Mouse (Mus musculus) embryonic facial prominence, embryonic 10.5 days (tissue): Measurements from ENCODE around the gene Syce3. TPM values are rescaled to one million over a fixed set of nuclear protein-coding genes. Genes with fewer than 3 reads are reported as not detected.

ENCODE experiments used
- DNase-seq: peaks from one replicate; pipeline ENCODE4 v3.0.0-alpha.2; 2017; ENCODE audit warnings: low spot score
- H3K27ac ChIP-seq: fragments of 300-500 bp; sonication (generic); replicated peaks from 2 replicates; pipeline ENCODE4 v1.5.1; 2016; ENCODE audit warnings: mild to moderate bottlenecking
- H3K27me3 ChIP-seq: fragments of 300-500 bp; sonication (generic); replicated peaks from 2 replicates; pipeline ENCODE4 v1.6.1; 2016; ENCODE audit warnings: low read depth, mild to moderate bottlenecking; ENCODE audit not compliant: poor library complexity, severe bottlenecking
- H3K36me3 ChIP-seq: fragments of 300-500 bp; sonication (generic); replicated peaks from 2 replicates; pipeline ENCODE4 v1.6.1; 2016; ENCODE audit warnings: mild to moderate bottlenecking, moderate library complexity
- H3K4me1 ChIP-seq: fragments of 300-500 bp; sonication (generic); 2 replicates; pipeline ENCODE4 v1.6.1; 2016
- H3K4me3 ChIP-seq: fragments of 300-500 bp; sonication (generic); 2 replicates; pipeline ENCODE4 v1.5.1; 2016; ENCODE audit warnings: mild to moderate bottlenecking, moderate library complexity
- H3K9me3 ChIP-seq: fragments of 300-500 bp; sonication (generic); 2 replicates; pipeline ENCODE4 v1.6.1; 2016; ENCODE audit warnings: mild to moderate bottlenecking
- WGBS: fragments of 180-500 bp; shearing (Covaris S2); methylation state at CpG from one replicate; pipeline ENCODE4 v1.1.7; 2016; 5-methylcytosine and 5-hydroxymethylcytosine counted together
- polyA plus RNA-seq: library from polyadenylated mRNA; unstranded; fragments of >200 nt; fragmentation: Nextera tagmentation; extraction: Ambion mirVana; gene quantifications from 2 replicates; pipeline ENCODE4 v1.2.1, GENCODE M21; 2016

Syce3 gene
- polyA plus RNA-seq, 1 experiment from 2014 or later, result not detected

GRCm38 (mm10) chr15:89355241-89356187, 54.8 kb downstream of the Syce3 start, which contains the start of the genes Lmf2 and Ncaph2:
Gene Lmf2, minus strand, starts transcription at chr15:89355659.
Gene Ncaph2, plus strand, starts transcription at chr15:89355719.
- under 1% methylated on average over 64 of the region's 64 CpGs for WGBS
- Histone ChIP-seq H3K9me3 (no peaks in the 10 kb centered on the region), H3K27me3 (no peaks in the 10 kb centered on the region), H3K36me3 (peaks cover 70% of the 10 kb centered on the region), H3K4me3 (peak within 1 kb of the TSS; percentile 88), H3K27ac (peak within 1 kb of the TSS; percentile 96), H3K4me1 (peaks cover 37% of the 10 kb centered on the region)
- peak; percentile 98 for DNase-seq

DNA sequence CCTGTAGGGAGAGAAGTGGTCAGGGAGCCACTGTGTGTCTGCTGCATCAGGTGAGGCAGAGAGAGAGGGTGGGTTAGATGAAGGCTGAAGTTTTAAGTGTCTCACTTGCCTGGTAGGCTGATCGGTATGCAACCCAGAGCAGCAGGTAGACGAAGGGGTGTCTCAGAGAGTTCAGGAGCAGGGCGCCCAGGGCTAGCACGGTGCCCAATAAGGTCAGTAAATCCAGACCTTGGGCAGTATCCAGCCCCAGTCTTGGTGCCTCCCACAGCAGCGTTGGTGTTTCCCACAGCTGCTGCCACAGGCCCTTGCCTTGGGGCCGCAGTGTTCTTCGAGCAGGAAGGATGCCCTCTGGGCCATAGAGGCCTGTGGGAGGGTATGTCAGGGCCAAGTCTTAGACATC, 55.8 kb downstream of the Syce3 start:
- Histone ChIP-seq H3K36me3 (peaks cover 69% of the 10 kb centered on the region), H3K4me1 (peaks cover 37% of the 10 kb centered on the region), H3K27me3 (no peaks in the 10 kb centered on the region), H3K27ac (peak overlapping the region; percentile 96), H3K4me3 (peak overlapping the region; percentile 88), H3K9me3 (no peaks in the 10 kb centered on the region)
- 83% methylated on average over 7 of the region's 7 CpGs for WGBS
- no peak for DNase-seq

DNA sequence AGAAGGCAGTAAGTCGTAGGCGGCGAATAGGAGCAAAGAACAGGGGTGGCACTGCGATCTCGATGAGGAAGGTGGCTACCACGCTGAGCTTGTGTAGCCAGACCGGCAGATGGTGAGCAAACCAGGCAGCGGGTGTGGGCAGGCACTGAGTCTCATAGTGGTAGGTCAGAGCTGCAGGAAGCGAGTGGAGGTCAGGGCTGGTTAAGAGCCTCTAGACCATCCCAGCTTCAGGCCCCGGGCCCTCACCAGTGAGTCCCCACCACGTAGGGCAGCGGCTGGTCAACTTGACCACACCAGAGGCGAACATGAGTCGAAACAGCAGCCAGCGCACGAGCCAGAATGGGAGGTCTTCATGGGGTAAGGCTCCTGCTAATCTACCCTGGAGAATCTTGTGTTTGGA, 56.5 kb downstream of the Syce3 start:
- H3K27ac ChIP-seq, result no peak overlapping the region
- H3K4me1 ChIP-seq, result peaks cover 34% of the 10 kb centered on the region
- no peaks in the 10 kb centered on the region for H3K9me3 ChIP-seq
- 93% methylated on average over 16 of the region's 16 CpGs for WGBS
- peak overlapping the region; percentile 88 for H3K4me3 ChIP-seq
- no peak for DNase-seq
- peaks cover 62% of the 10 kb centered on the region for H3K36me3 ChIP-seq
- H3K27me3 ChIP-seq, result no peaks in the 10 kb centered on the region

- peaks cover 25% of the 10 kb centered on the region for H3K4me1 ChIP-seq
- H3K27me3 ChIP-seq, result no peaks in the 10 kb centered on the region
- no peaks in the 10 kb centered on the region for H3K9me3 ChIP-seq
- no peak overlapping the region for H3K4me3 ChIP-seq
- WGBS, result 96% methylated on average over 12 of the region's 12 CpGs
- no peak overlapping the region; the same call in 1 of the 2 replicates for H3K27ac ChIP-seq
- peaks cover 53% of the 10 kb centered on the region for H3K36me3 ChIP-seq
- no peak for DNase-seq
These were observed 57.5 kb downstream of the Syce3 start for GRCm38 (mm10) chr15:89352795-89353194.

DNA sequence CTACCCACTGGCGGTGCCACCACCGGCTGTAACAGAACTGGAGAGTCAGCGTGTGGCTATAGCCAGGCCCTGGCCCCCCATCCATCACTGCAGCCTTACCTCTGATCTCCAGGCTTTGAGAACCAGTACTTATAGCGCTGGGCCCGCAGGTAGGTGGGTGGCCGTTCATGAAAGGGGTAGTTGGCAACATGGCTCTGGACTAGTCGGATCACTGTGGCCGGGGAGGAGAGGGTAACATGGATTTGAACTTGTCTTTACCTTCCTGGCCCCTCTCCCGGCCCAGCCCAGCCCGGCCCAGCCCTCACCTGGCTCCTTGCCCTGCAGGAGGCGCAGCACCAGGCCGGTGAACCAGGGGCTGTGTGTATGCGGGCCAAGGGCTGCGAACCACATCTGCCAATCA, 58.2 kb downstream of the Syce3 start:
- Histone ChIP-seq H3K36me3 (peaks cover 48% of the 10 kb centered on the region), H3K4me3 (no peak overlapping the region), H3K9me3 (no peaks in the 10 kb centered on the region), H3K27me3 (no peaks in the 10 kb centered on the region), H3K27ac (no peak overlapping the region), H3K4me1 (peaks cover 21% of the 10 kb centered on the region)
- WGBS, result 93% methylated on average over 14 of the region's 14 CpGs
- DNase-seq, result no peak

DNA sequence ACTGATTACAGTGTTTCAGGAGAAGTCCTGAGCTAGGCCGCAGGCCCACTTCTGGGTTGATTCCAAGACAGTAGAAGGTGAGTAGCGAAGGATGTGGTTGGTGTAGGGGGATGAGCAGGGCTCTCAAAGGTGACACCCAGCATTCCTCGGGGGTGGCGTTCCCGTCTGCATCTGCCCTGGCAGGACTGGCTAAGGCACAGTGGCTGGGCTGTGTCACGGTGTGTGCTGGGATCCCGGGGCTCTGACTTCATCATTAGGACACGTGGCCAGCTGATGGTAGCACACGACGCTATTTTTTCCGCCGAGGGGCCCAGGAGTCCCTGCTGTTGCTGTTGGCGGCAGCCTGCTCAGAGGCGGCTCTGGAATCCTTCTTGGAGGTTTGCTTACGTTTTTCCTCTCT, 59.0 kb downstream of the Syce3 start:
- no peaks in the 10 kb centered on the region for H3K27me3 ChIP-seq
- H3K4me1 ChIP-seq, result peaks cover 18% of the 10 kb centered on the region
- peaks cover 48% of the 10 kb centered on the region for H3K36me3 ChIP-seq
- H3K27ac ChIP-seq, result no peak overlapping the region
- 95% methylated on average over 15 of the region's 15 CpGs for WGBS
- no peak for DNase-seq
- no peak overlapping the region for H3K4me3 ChIP-seq
- H3K9me3 ChIP-seq, result no peaks in the 10 kb centered on the region

DNA sequence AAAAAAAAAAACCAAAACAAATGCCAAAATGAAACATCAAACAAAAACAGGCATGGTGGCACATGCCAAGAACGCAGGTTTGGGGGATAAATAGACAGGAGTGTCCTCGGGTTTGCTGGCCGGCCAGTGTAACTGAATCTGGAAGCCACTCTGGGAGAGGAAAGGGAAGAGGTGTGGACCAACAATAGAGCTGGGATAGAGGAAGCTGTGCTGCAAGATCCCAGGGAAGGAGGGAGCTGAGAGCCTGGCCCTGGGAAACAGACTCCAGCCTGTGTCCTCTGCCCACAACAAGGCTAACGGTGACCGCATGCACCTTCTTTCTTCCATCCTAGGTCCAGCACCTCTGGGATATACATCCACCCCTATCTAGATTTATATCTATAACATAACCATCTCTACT, 59.9 kb downstream of the Syce3 start:
- Histone ChIP-seq H3K27me3 (no peaks in the 10 kb centered on the region), H3K9me3 (no peaks in the 10 kb centered on the region), H3K4me3 (no peak overlapping the region), H3K4me1 (peaks cover 18% of the 10 kb centered on the region), H3K27ac (no peak overlapping the region), H3K36me3 (peaks cover 48% of the 10 kb centered on the region)
- WGBS, result 87% methylated on average over 5 of the region's 5 CpGs
- no peak for DNase-seq

DNA sequence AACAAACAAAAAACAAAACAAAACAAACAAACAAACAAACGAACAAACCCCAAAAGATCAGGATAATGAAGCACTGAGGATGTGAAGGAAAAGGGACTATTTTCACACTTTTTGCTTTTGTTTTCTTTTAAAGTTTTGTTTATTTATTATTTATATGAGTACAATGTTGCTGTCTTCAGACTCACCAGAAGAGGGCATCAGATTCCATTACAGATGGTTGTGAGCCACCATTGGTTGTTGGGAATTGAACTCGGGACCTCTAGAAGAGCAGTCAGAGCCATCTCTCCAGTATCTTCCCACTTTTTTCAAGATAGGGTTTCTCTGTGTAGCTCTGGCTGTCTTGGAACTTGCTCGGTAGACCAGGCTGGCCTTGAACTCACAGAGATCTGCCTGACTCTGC, 67.0 kb downstream of the Syce3 start:
- no peaks in the 10 kb centered on the region for H3K27me3 ChIP-seq
- no peak overlapping the region for H3K4me3 ChIP-seq
- H3K9me3 ChIP-seq, result no peaks in the 10 kb centered on the region
- H3K36me3 ChIP-seq, result no peaks in the 10 kb centered on the region
- no peak for DNase-seq
- H3K4me1 ChIP-seq, result no peaks in the 10 kb centered on the region
- H3K27ac ChIP-seq, result no peak overlapping the region
- 83% methylated on average over 3 of the region's 3 CpGs for WGBS

DNA sequence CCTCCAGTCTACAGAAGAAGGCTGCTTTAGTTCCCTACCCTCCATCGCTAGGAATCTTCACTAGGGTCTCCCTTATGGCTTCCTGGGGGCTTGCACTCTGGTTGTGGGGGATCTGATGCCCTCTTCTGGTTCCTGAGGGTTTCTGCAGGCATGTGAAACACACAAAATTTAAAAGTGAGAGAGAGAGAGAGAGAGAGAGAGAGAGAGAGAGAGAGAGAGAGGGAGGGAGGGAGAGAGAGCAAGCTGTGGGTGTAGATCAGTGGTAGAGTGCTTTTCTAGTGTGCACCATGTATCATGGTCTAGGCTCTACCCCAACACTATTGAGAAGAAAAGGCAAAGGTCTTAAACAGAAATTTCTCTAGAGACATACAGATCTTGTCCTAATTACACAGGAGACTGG, 68.6 kb downstream of the Syce3 start:
- no peak for DNase-seq
- no peak overlapping the region for H3K4me3 ChIP-seq
- H3K27me3 ChIP-seq, result no peaks in the 10 kb centered on the region
- 35% methylated on average over 1 of the region's 1 CpGs for WGBS
- H3K4me1 ChIP-seq, result no peaks in the 10 kb centered on the region
- no peaks in the 10 kb centered on the region for H3K9me3 ChIP-seq
- H3K27ac ChIP-seq, result no peak overlapping the region
- no peaks in the 10 kb centered on the region for H3K36me3 ChIP-seq

Other genes starting within 250 kb of the Syce3 start
- gene Plxnb2, start 229.7 kb downstream of the Syce3 start, polyA plus RNA-seq, result 146 and 152 TPM in 2 replicates
- 26.1 and 29.1 TPM in 2 replicates for gene Dennd6b, start 214.0 kb downstream of the Syce3 start, polyA plus RNA-seq
- 23.8 and 26.8 TPM in 2 replicates for gene Ppp6r2, start 198.9 kb downstream of the Syce3 start, polyA plus RNA-seq
- 80.6 and 85.5 TPM in 2 replicates for gene Sbf1, start 95.2 kb downstream of the Syce3 start, polyA plus RNA-seq
- 0.30 and 0.34 TPM in 2 replicates for gene Adm2, start 87.8 kb downstream of the Syce3 start, polyA plus RNA-seq
- gene Miox, start 76.1 kb downstream of the Syce3 start, polyA plus RNA-seq, result not detected in 2 replicates
- 49.1 and 52.2 TPM in 2 replicates for gene Lmf2, start 54.8 kb downstream of the Syce3 start, polyA plus RNA-seq
- gene Ncaph2, start 54.8 kb downstream of the Syce3 start, polyA plus RNA-seq, result 180 and 188 TPM in 2 replicates
- gene Sco2, start 36.7 kb downstream of the Syce3 start, polyA plus RNA-seq, result 5.3 and 8.5 TPM in 2 replicates
- 0.98 and 1.5 TPM in 2 replicates for gene Tymp, start 33.5 kb downstream of the Syce3 start, polyA plus RNA-seq
- gene Odf3b, start 31.2 kb downstream of the Syce3 start, polyA plus RNA-seq, result 0.40 and 0.57 TPM in 2 replicates
- not detected in 2 replicates for gene Klhdc7b, start 25.6 kb downstream of the Syce3 start, polyA plus RNA-seq
- 0.66 and 1.1 TPM in 2 replicates for gene Cpt1b, start 15.4 kb upstream of the Syce3 start, polyA plus RNA-seq
- gene C730034F03Rik, start 19.1 kb upstream of the Syce3 start, polyA plus RNA-seq, result 4.2 and 4.4 TPM in 2 replicates
- gene Gm44502, start 19.2 kb upstream of the Syce3 start, polyA plus RNA-seq, result not detected in 2 replicates
- gene Chkb, start 19.4 kb upstream of the Syce3 start, polyA plus RNA-seq, result 42.5 and 43.5 TPM in 2 replicates
- 9.2 and 9.7 TPM in 2 replicates for gene Mapk8ip2, start 43.4 kb upstream of the Syce3 start, polyA plus RNA-seq
- gene Arsa, start 66.9 kb upstream of the Syce3 start, polyA plus RNA-seq, result 11.2 and 11.5 TPM in 2 replicates
- gene Shank3, start 89.1 kb upstream of the Syce3 start, polyA plus RNA-seq, result 1.3 and 2.4 TPM in 2 replicates
- 0.18 TPM in 1 of 2 replicates, not detected in the other for gene Acr, start 157.8 kb upstream of the Syce3 start, polyA plus RNA-seq
- gene Rabl2, start 181.4 kb upstream of the Syce3 start, polyA plus RNA-seq, result 70.3 and 74.6 TPM in 2 replicates